Mouse (Mus musculus) NIH3T3 (cell line): ENCODE measurements at regions not wholly inside any gene's neighbourhood (a gene's known extent, or its start where the extent isn't known, plus 50 kb on each side); places are given as distances from the start of the nearest gene placed in this dataset.

Experiments used
- DNase-seq: peaks from one replicate; pipeline ENCODE4 v3.0.0-alpha.2; 2012; ENCODE audit warnings: low read depth

DNA sequence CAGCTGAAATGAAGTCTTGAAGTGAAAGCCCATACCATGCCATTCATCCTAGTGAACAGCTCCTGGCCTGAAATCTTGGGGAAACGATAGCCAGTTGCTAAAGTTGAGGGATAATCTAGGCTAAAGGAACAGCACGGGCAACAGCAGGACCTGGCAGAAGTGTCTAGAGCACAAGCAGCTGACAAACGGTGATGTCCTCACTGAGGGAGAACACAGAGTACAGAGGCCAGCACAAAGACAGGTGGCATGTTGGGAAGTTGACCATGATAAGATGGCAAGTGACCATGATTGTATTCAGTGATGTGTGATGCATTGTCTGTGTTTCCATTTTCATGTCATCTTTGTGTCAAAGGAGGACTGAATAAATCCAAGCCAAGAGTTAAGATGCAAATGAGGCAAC, 212.4 kb upstream of the Ntm start:
- DNase-seq = no peak

DNA sequence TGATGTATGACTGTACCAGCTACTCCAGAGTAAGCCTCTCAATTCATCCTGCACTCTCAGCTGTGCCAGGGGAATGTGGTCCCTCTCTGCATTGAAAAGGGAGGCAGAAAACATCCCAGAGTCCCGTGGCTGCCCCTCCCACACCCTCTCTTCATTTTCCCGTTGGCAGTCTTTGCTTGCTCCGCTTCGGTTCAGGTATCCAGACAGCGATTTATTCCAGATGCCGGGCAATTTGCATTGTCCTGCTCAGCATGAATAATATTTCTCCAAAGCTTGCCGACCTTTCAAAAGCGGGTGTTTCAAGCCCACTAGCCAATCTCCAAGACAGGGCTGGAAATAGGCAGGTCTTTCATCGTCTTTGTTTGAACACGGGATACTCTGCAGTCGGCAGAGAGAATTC, 220.5 kb upstream of the Ntm start:
- DNase-seq = no peak

DNA sequence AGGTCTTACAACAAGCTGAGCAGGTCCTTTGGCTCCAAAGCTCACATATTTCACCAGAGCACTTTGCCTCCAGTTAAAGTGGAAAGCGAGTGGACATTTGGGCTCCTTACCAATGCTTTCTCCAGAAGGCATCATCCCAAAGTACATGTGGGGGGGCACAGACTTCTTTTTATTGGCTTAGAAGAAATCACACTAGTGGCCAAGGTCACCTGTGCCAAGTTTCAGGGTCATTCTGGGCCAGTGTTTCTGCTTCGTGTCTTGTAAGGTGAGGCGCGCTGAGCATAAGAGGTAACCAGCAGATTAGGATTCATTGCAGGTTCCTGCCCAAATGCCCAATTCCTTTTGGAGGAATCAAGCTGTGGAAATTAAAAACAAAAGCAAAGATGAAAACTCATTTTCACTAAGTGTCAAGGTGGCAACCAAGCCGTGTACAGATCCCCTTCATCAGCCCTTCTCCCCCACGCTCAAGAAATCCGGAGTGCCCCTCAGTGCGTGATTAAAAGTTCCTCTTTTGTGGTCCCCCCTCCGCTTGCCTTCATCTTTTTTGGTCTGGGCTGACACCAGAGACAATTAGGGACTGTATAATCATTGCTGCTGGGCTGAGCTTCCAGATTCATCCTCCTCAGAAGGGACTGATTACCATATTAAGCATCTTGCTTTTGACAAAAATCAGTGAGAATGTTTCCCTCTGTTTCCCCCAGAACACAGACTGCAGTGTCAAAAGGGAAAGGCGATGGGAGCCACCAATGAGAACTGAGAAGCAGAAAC, 222.2 kb upstream of the Ntm start:
- DNase-seq = no peak

DNA sequence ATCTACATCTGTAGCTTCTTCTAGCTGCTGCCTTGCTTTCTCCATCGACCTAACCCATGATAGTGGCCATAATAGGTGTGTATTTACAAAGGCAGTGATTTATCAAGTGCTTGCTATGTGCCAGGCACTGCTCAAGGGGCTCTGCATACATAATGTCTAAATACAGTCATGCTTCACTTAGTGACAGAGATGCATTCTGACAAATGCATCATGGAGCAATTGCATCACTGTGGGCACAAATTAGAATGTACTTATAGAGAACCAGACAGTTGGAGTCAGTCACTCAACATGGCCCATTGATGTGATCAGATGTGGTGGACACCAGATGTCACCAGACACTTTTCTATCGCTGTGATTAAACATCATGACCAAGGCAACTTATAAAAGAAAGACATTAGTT, 223.3 kb upstream of the Ntm start:
- no peak for DNase-seq

DNA sequence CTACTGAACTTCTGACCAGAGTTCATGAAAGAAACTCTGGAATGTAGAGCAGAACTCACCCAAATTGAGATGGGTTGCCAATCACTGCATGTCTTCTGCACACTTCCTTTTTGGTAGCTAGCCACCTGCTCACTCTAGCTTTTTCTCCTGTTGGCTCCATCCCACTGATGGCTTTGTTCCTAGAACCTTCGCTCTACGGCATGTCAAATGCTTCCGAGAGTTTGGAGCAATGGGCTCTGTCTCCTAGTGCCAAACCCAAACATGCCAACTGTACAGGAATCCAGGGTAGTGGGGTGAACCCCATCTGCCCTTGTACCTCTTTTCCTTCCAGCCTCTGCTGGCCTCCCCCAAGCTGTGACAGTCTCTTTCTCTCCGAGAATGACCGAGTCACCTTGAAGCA, 227.1 kb upstream of the Ntm start:
- DNase-seq = no peak

DNA sequence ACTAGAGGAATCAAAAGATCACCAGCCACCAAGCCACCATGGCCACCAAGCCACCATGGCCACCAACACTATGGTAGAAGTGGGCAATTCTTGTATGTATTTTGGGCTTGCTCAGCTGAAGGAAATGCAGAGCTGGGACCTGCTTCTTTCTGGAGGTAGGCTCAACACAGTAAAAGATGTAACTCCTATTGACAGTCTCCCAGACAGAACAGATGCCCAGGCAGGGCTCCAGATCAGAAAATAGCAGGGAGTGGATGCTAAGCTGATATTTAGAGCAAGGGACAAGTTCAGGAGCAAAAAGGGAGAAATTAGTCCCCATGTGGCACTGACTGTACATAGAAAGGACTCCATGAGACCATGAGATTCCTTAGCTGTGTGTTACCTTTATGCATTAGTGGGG, 228.2 kb upstream of the Ntm start:
- DNase-seq = no peak

DNA sequence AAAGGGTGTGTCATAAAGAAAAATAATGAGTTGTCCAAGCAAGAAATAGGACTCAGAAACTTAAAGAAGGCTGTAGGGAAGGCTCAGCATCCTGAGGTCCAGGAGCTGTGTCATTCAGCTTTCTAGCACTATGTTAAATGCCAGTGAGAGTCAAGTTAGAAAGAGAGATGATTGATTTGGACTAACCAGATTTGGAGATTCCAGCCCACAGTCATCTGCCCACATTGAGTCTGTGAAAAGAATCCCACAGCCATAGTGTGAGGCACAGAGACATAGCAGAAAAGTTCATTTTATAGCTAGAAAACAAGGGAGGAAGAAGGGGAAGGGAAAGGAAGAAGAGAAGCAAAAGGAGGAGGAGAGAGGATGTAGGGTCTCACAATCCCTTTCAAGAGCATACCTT, 229.0 kb upstream of the Ntm start:
- DNase-seq = no peak

DNA sequence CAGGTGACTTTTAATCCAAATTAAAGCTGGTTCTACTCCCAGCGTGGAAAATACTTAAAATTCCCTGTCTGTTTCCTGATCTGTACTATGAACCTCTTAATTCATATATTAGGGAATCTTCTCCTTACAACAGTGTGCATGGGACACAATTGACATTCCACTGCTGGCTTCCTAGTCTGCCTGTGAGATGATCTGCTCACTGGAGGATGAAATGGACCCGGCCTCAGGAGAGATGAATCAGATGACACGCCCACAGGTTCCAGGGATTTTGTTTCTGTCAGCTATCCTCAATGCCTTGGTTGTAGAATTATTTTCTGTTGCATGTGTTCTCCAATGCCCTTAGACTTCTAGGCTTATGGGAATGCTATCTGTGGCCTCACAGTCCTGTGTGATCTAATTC, 231.9 kb upstream of the Ntm start:
- no peak for DNase-seq

DNA sequence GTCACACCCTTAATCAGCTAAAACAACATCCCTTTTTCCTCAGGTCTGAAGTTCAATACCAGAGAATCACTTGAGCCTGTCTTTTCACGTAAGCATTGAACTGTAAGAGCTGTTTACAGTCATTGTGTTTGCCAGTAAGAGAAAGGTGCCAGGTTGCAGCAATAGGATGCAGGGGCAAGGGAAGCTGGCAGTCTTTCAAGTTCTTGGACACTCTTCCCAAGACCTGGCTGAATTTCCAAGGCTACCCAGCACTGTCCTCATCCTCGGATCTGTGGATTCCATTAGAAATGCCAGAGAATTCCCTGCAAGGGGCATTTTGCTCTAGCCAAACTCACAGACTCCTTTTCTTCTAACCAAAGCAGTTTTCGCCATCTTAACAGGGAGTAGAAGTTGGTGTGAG, 224.5 kb upstream of the Snx19 start:
- no peak for DNase-seq

DNA sequence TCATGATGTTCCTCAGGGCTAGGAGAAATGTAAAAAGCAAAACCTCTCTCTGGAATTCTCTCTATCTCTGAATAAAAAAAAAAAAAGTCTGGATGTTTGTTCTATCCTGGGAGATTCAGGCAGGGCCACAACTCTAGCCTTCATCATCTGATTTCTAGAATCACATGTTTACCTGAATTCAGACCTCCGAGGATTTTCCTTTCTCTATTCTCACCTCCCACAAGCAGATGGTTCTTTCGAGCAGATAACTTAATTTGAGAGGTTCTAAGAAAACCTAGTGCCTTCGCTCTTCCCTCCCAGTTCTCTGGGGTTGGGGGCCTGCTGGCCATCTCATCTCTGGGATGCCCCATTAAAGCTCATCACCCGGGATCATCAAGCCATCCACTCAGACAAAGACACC, 219.3 kb upstream of the Snx19 start:
- no peak for DNase-seq

DNA sequence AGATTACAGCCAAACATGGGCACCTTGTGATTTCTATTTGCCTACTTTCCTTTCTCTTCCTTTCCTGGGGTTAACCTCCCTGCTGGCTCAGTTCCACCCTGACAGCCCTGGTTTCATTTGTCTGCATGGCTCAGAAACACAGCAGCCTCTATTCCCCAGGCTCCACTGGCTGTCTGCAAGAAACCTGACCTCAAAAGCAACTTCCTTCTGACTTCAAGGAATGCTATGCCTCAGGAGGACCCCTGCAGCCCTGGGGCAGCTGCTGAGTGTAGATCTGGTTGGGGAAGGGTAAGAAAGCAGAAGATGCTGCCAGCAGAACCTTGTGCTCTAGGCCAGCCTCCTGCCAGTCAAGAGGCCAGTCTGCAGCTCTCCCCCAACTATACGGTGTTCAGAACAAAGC, 217.1 kb upstream of the Snx19 start:
- no peak for DNase-seq

DNA sequence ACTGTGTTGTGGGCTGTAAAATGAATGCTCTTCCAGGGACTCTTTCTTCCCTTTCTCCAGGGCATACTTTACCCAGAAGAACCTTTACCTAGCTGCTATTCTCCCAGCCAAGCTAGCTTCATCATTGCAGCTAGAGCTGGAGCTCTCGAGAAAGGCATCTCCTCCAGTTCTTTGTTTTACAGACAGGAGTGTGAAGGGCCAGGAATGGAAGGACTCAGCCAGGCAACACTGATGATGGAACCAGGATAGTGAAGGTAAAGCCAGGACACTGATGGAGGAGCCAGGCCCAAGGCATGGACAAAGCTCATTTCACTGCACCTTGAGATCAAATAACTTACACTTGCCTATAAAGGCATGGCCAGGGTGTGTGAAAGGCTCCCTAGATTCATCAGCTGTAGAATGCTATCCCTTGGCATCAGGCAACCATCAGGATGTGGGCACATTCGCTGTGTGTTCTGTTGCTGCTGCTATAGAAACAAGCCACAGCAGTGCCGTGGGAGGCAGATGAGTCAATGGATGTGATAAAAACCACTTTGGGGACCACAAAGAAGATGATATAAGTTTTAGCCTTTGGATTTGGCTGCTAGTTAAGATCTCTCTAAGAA, 214.3 kb upstream of the Snx19 start:
- no peak for DNase-seq

DNA sequence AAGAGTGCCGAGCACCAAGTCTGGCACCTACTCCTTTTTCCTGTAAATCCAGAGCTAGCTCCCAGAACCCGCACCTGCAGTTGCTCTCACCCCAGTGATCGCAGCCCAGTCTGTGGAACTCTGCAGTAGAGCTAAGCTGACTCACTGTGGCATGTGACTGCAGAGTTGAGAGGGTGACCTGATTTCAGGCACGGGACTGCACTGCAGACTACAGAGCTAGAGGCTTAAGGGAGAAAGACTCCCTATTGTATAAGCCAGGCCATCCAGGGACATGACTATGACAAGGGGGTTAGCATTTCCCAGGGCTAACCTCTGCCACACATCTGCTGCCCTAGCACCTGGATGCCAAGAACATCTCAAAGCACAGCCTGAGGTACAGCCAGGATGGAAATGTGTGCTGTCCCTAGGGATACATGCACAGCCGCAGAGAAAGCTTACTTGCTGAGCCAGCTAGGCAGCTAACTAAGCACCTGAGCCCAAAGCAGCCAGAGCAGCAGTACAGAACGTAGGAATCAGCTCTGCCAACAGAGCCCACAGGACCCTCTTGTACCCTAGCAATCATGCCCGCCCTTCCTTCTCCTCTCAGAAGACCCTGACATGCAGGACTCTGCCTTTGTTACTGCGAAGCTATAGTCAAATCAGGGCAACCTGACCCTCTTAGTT, 192.3 kb upstream of the Snx19 start:
- no peak for DNase-seq

DNA sequence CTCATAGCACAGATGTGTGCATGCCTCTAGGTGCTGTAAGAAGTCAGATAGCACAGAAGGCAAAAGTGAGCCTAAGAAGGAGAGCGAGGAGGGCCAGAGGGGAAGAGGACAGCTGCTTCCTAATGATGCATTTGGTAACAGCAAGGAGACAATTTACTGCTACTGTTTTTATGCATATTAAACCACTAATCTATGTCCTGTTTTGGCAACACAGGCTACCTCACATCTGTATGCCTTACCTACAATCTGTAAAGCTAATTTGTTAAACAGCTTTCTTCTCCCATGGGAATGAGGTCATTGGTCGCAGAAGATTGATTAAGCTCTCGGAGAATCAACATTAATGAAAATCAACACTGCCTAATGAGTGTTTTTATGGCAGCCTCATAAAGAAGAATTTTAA, 191.1 kb upstream of the Snx19 start:
- no peak for DNase-seq

DNA sequence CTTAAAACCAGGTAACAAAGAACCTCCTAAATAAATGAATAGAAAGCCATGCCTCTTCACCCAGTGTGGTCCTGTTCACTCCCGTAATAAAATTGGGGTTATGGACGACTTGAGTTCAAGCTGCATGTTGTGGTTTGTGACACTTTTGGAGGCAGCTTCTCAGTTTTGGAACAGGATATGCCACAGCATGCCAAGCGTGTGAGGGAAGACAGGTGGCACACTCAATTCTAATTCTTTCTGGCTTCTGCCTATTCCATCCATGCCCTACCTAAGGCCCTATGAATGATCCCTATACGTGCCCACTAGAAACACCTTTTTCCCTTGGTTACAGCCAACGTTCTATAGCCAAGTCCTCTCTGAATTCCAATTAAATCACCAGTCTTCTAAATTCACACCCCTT, 184.8 kb upstream of the Snx19 start:
- no peak for DNase-seq

DNA sequence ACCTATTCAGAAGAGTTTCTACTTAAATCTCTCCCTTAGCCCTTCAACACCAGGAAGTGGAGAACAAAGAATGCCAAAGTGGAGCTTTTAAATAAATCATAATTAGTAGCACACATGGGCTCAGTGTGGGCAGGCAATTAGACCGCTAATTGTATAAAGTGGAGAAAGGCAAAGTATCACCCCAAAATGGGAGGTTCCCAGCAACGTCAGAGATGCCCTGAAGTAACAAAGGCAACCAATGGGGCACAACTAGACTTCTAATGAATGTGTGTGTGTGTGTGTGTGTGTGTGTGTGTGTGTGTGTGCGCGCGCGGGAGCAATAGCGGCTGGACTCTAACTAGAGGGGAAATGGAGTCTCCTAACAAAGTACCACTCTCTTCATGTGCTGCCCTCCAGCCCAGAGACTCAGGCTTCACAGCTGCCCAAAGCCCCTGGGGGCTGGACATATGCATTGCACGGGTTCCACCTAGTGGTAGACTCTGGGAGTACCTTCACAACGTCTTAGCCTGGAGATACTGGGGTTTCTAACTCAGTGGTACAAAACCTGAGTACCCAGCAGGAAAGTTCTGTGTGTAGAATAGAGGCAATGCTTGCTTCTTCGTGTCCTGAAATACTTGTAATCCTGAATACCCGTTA, 162.3 kb upstream of the Snx19 start:
- DNase-seq = peak; percentile 55

DNA sequence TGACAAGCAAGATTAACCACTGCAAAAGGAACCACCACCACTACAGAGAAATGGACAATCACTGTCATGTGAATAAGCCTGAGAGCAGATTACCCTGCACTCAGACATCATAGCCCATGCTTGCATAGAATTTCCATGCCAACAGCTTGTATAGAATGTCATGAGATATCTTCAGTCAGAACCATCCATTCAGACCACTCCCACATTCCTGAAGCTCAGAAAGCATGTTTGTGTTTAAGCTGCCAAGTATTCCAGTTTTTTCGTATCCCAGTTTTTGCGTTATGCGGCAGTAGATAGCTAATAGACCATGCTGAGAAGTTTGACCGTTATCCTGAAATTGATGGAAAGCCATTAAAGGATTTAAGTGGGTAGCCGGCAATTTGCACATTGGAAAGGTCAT, 155.8 kb upstream of the Snx19 start:
- no peak for DNase-seq

DNA sequence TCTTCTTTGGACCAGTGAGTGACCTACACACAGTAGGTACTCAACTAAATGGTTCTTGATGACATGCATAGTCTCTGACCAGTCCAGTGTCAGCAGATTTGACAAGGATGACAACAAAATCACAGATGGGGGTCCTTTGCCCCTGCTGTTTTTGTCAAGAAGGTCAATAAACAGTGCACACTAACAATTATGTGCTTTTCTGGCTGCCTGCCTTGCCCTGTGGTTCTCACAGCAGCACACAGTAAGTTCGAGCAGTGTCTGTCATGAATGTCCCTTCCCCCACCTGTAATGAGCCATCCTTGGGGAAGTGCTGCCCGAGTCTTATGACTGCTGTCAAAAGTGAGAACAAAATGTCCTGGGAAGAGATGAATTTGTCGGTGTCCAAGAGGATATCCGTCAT, 153.1 kb upstream of the Snx19 start:
- no peak for DNase-seq

DNA sequence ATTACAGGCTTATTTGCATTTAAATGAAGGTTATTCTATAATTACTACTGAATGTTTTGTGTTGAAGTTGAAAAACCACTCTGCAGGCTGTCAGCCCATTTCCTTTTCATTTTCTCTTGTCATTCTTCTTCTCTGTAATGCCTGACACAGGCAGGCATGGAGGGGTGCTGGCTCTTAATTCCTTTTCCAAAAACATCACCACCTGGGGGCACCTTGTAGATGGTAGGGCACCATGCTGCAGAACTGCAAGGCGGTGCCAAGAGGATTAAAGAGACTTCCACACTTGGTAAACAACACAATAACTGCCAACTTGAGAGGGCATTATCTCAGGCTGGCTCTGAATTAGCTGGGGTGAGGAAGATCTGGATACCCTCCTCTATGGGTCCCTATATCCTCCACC, 148.7 kb upstream of the Snx19 start:
- no peak for DNase-seq

DNA sequence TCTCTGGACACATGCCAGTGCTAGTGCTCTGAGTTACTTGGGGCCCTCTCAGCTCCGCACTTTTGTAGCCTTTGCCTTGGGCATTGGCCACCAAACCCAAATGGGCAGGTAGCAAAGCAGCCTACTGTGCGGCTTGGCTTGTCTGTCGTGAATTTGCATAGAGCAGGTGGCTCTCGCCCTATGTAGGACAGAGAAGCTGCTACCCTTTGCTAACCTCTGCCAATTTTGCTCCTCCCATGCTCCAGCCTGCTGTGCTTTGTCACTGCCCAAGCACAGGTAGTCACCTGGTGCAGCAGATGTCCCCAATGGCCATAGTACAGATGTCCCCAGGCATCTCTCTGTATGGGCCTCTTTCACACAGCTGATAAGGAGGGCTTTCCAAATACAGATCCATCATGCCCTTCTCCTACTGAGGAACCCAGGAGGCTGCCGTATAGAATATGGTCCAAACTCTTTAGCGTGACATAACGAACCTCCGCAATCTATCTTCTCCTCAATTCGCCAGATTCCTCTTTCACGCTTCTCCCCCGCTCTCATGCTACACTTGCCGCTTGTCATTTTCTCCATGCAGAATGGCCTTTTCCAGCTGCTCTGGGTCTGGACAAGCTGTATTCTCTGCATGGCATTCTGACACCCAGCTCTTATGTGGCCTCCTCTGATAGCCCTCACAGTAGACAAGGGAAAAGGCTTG, 143.7 kb upstream of the Snx19 start:
- DNase-seq = no peak

DNA sequence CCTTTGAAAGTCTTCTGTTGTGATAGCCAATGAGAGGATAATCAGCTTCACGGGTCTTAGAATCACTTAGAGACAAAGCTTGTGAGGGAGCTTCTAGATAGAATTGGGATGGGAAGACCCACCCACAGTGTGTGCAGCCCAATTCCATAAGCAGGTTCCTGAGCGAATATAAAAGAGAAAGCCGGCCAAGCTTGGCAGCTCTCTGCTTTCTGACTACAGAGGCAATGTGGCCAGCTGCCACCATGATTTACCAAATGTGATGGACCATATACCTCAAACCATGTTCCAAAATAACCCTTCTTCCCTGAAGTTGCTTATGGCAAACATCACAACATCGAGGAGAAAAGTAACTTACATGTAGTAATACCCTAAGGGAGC, 143.1 kb upstream of the Snx19 start:
- DNase-seq = no peak

DNA sequence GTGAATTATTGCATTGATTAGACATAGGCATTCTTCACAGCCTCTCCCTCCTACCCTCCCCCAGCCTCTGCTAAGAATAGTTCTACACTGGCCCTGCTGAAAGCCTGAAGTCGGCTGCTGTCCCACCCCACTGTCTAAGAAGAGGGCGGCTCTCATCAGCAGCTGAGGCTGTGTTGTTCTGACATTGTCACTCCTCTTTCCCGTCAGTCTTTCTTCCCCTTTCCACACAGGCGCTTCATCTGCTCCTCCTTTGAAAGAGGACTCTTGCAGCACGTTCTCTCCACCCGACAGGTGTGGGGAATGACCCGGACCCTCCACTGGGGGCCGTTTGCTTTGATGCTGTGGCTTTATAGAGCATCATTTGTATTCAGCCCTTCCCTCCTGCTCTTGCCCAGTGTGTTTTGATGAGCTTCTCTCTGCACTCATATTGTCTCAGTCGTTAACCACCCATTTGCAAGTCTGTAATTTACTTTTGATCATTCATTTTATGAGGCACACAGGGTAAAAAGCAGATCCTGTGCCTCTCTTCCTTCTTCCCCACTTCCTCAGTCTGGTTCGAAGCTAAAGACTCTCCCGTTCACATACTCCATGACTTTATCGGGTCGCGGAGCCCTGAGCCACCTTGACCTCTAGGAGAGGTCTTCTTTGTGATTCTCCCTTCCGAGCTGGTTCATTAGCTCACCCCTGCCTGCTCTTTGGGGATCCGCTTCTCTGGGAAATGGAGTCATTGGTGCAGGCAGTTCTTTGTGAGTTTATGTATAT, 142.2 kb upstream of the Snx19 start:
- no peak for DNase-seq
